Mouse (Mus musculus) kidney, adult 2 months (tissue): Measurements from ENCODE around the gene Prkar2b.

Experiments
- CTCF ChIP-seq: fragments of 200-500 bp; conservative IDR thresholded peaks from 2 replicates; pipeline ENCODE4 v1.5.1; 2011; ENCODE audit warnings: low read depth, mild to moderate bottlenecking, control low read depth, low read length, moderate library complexity, mixed read lengths; ENCODE audit not compliant: insufficient read depth, insufficient read length
- POLR2A ChIP-seq: fragments of 200-500 bp; IDR thresholded peaks from one replicate; pipeline ENCODE4 v1.6.1; 2011; ENCODE audit warnings: low read depth, low read length, control low read depth

GRCm38 (mm10) chr12:32066004-32066403, 4.9 kb upstream of the Prkar2b start:
- TF ChIP-seq CTCF, result no peak
- no peak for TF ChIP-seq POLR2A
